Mouse (Mus musculus) kidney, adult 2 months (tissue): ENCODE results near the gene Btbd19.

Experiments used
- CTCF ChIP-seq: fragments of 200-500 bp; conservative IDR thresholded peaks from 2 replicates; pipeline ENCODE4 v1.5.1; 2011; ENCODE audit warnings: low read depth, mild to moderate bottlenecking, control low read depth, low read length, moderate library complexity, mixed read lengths; ENCODE audit not compliant: insufficient read depth, insufficient read length
- POLR2A ChIP-seq: fragments of 200-500 bp; IDR thresholded peaks from one replicate; pipeline ENCODE4 v1.6.1; 2011; ENCODE audit warnings: low read depth, low read length, control low read depth

GRCm38 (mm10) chr4:117125348-117125909, at the start of gene Btbd19:
- TF ChIP-seq CTCF (no peak), POLR2A (no peak)
